Mouse (Mus musculus) hindbrain, embryonic 16.5 days (tissue): Measurements from ENCODE around the gene Cmtm4. TPM values are rescaled to one million over a fixed set of nuclear protein-coding genes. Genes with fewer than 3 reads are reported as not detected.

Experiments used
- ATAC-seq: fragments of 200-750 bp; cut with Nextera tagmentation; 2 replicates; pipeline ENCODE4 v1.8.0; 2017; ENCODE audit warnings: moderate TSS enrichment, moderate library complexity
- H3K27ac ChIP-seq: fragments of 300-500 bp; sonication (generic); 2 replicates; pipeline ENCODE4 v1.5.1; 2014; ENCODE audit warnings: low read depth, mild to moderate bottlenecking, control low read depth, low read length, moderate library complexity
- H3K27me3 ChIP-seq: fragments of 300-500 bp; sonication (generic); replicated peaks from 2 replicates; pipeline ENCODE4 v1.6.1; 2014; ENCODE audit warnings: low read length; ENCODE audit not compliant: control insufficient read depth, insufficient read depth
- H3K36me3 ChIP-seq: fragments of 300-500 bp; sonication (generic); 2 replicates; pipeline ENCODE4 v1.6.1; 2014; ENCODE audit warnings: mild to moderate bottlenecking, low read length, moderate library complexity, mixed read lengths; ENCODE audit not compliant: control insufficient read depth, insufficient read depth
- H3K4me1 ChIP-seq: fragments of 300-500 bp; sonication (generic); 2 replicates; pipeline ENCODE4 v1.6.1; 2014; ENCODE audit warnings: low read depth, low read length; ENCODE audit not compliant: control insufficient read depth, insufficient read depth
- H3K4me2 ChIP-seq: fragments of 300-500 bp; sonication (generic); 2 replicates; pipeline ENCODE4 v1.6.1; 2014; ENCODE audit warnings: mild to moderate bottlenecking, low read length, control low read depth, moderate library complexity
- H3K4me3 ChIP-seq: fragments of 300-500 bp; sonication (generic); 2 replicates; pipeline ENCODE4 v1.5.1; 2014; ENCODE audit warnings: mild to moderate bottlenecking, low read length, control low read depth, moderate library complexity
- H3K9ac ChIP-seq: fragments of 300-500 bp; sonication (generic); 2 replicates; pipeline ENCODE4 v1.6.1; 2014; ENCODE audit warnings: low read depth, mild to moderate bottlenecking, control low read depth, low read length, moderate library complexity
- H3K9me3 ChIP-seq: fragments of 300-500 bp; sonication (generic); 2 replicates; pipeline ENCODE4 v1.6.1; 2014; ENCODE audit warnings: mild to moderate bottlenecking, low read length, moderate library complexity; ENCODE audit not compliant: control insufficient read depth
- WGBS: fragments of 180-500 bp; shearing (Covaris S2); extraction: QIAGEN DNeasy Blood & Tissue Kit; methylation state at CpG from one replicate; pipeline ENCODE4 v1.1.7; 2014; 5-methylcytosine and 5-hydroxymethylcytosine counted together
- polyA plus RNA-seq: library from polyadenylated mRNA; unstranded; fragments of >200 nt; fragmentation: Nextera tagmentation; extraction: Ambion mirVana; gene quantifications from 2 replicates; pipeline ENCODE4 v1.2.1, GENCODE M21; 2015

Gene Cmtm4
- 3.0 TPM in 2 replicates for polyA plus RNA-seq

DNA sequence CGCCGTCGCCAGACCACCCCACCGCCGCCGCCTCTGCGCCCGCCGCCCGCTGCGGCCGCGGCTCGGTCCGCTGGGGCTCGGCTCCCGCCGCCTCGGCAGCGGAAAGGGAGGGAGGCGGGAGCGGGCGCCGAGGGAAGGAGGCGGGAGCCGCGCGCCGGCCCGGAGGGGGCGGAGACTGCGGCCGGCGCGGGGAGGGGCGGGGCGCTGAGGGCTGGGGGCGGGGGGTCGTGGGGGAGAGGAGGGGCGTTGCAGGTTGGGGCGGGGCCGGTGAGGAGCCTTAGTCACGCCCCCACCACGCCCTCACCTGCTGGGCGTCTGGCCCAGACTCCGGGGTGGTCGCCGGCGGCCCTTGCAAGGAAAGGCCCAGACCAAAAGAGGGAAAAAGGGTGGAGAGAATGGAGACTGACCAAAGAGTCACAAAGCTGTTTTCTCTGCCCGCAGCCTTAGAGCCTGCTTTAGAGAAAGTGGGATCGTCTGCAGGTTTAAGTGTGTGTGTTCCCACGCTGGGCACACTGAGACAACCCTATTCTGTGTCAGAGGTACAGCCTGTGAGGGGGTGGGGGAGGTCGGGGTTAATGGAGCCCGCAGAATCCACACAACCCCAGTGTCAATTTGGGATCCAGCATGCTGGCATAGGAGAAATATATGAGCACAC is at the start of gene Cmtm4:
TSS of gene Cmtm4 (minus strand) at position 105 of the 655 bp plus-strand sequence.
- no peaks in the 10 kb centered on the region for H3K27me3 ChIP-seq
- no peaks in the 10 kb centered on the region for H3K36me3 ChIP-seq
- peak within 1 kb of the TSS; percentile 96 for H3K4me3 ChIP-seq
- 3% methylated on average over 30 of the region's 54 CpGs for WGBS
- H3K27ac ChIP-seq = peak within 1 kb of the TSS; percentile 86
- H3K9ac ChIP-seq = peak within 1 kb of the TSS; percentile 97
- peaks cover 3% of the 10 kb centered on the region; the same call in 1 of the 2 replicates for H3K9me3 ChIP-seq
- ATAC-seq = peak; percentile 79
- peak within 1 kb of the TSS; percentile 86 for H3K4me2 ChIP-seq
- peaks cover 14% of the 10 kb centered on the region for H3K4me1 ChIP-seq

DNA sequence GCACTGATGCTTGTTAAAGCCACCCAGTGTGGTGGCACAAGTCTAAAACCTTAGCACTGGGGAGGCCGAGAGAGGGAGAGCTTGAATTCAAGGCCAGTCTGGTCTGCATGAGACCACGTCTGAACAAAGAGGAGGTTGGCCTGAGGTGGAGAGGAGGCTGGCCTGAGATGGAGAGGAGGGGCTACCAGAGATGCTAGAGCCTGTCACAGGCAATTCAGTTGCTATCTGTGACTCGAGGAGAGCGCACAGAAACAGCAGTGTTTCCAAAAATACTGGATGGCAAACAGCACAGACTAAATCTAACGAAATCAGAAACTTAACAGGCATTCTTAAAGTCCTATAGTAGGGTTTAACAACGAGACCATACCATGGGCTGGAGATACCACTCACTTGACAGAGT is 49.6 kb upstream of the Cmtm4 start:
- Histone ChIP-seq H3K4me1 (peaks cover 13% of the 10 kb centered on the region), H3K27ac (no peak overlapping the region), H3K4me3 (no peak overlapping the region), H3K9me3 (no peaks in the 10 kb centered on the region), H3K9ac (no peak overlapping the region), H3K36me3 (no peaks in the 10 kb centered on the region), H3K27me3 (no peaks in the 10 kb centered on the region), H3K4me2 (no peak overlapping the region)
- 57% methylated on average over 6 of the region's 6 CpGs for WGBS
- no peak for ATAC-seq

DNA sequence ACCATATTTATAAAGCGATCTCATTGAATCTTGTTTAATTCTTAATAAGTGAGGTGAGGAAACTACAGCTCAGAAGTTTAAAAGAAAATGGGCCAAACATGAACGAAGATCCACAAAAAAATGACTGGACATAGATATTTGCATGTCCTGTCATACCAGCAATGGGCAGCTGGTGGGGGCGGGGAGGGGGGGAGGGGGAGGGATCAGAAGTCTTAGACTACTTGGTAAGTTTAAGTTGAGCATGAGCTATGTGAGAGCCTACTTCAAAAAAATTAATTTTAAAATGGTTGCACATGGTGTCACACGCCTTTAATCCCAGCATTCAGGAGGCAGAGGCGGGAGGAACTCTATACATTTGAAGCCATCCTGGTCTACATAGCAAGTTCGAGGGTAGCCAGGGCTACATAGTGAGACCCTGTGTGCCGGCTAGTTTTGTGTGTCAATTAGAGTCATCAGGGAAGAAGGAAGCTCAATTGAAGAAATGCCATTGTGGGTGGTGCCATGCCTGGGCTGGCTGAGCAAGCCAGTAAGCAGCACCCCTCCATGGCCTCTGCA is 47.6 kb upstream of the Cmtm4 start:
- H3K27ac ChIP-seq = no peak overlapping the region

DNA sequence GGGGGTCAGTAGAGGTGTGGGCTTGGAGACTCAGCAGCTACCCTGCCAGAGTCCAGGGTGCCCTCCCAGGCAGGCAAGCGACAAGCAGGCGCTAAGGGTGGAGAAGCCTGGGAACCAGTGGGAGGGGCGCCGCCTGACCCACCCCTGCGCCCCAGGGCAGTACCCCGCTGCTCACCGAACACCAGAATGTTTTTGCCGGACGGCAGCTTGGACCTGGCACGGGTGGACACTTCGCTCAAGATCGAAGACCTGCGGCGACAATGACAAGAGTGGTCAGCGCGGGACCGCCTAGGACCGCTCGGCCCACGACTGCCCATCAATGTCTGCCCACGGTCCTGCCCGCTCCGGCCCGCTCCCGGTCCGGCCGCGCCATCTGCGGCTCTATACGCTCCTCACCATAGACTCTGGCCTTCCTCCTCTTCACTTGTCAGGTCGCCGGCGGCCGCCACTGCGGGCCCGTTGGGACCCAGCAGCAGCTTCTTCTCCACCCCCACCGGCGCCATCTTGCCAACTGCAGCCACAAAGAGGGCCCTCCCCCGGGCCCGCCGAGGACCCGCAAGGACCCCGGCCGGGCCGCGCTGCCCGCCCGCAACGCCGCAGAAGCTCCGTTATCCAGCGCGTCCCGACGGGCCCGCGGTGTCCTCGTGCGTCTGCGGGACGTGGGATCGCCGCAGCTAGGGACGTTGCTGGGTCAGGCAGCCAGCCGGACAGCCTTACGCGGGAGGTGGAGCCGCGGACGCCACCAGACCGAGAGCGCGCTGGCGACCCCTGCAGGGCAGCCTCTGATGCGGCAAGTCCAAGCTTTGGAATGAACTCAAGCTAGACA is 46.9 kb upstream of the Cmtm4 start, which contains the start of gene Dync1li2:
TSS of gene Dync1li2 (minus strand) at position 749 of the 826 bp plus-strand sequence.
- H3K27me3 ChIP-seq = no peaks in the 10 kb centered on the region
- peak within 1 kb of the TSS; percentile 85 for H3K4me3 ChIP-seq
- peak within 1 kb of the TSS; percentile 81 for H3K4me2 ChIP-seq
- H3K4me1 ChIP-seq = peaks cover 13% of the 10 kb centered on the region
- H3K36me3 ChIP-seq = peaks cover 15% of the 10 kb centered on the region
- peak within 1 kb of the TSS; percentile 98 for H3K9ac ChIP-seq
- peak; percentile 92 for ATAC-seq
- H3K27ac ChIP-seq = peak within 1 kb of the TSS; percentile 89
- H3K9me3 ChIP-seq = no peaks in the 10 kb centered on the region
- WGBS = under 1% methylated on average over 57 of the region's 75 CpGs

More for the DNA sequence above, 47.6 kb upstream of the Cmtm4 start:
- no peaks in the 10 kb centered on the region for H3K9me3 ChIP-seq
- peak overlapping the region; percentile 18 for H3K4me2 ChIP-seq
- H3K27me3 ChIP-seq = no peaks in the 10 kb centered on the region
- H3K9ac ChIP-seq = no peak overlapping the region
- peaks cover 13% of the 10 kb centered on the region for H3K4me1 ChIP-seq
- H3K4me3 ChIP-seq = peak overlapping the region; percentile 85
- 67% methylated on average over 7 of the region's 7 CpGs for WGBS
- H3K36me3 ChIP-seq = peaks cover 11% of the 10 kb centered on the region
- ATAC-seq = peak; percentile 35; the same call in 1 of the 2 replicates

DNA sequence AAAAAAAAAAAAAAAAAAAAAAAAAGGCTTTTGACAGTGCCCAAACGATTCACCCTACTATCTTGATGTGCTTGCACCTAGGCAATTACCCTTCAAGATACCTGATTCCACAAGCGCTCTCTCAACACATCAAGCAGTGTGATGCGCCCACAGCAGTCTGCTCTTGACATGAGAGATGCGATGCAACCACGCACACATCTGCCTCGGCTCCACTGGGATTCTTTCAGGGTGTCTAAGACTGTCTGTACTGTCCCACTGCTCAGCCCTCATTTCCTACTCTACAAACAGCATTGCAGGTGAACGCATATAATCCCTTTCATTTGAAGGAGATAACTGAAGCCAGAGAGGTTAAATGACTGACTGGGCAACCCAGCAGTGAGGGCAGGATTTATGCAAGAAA is 46.0 kb upstream of the Cmtm4 start:
- no peaks in the 10 kb centered on the region for H3K9me3 ChIP-seq
- H3K4me1 ChIP-seq = peaks cover 13% of the 10 kb centered on the region
- WGBS = 44% methylated on average over 7 of the region's 7 CpGs
- H3K27ac ChIP-seq = no peak overlapping the region
- peak overlapping the region; percentile 85 for H3K4me3 ChIP-seq
- H3K4me2 ChIP-seq = peak overlapping the region; percentile 81
- peaks cover 23% of the 10 kb centered on the region for H3K36me3 ChIP-seq
- peak overlapping the region; percentile 98 for H3K9ac ChIP-seq
- no peaks in the 10 kb centered on the region for H3K27me3 ChIP-seq
- ATAC-seq = no peak

DNA sequence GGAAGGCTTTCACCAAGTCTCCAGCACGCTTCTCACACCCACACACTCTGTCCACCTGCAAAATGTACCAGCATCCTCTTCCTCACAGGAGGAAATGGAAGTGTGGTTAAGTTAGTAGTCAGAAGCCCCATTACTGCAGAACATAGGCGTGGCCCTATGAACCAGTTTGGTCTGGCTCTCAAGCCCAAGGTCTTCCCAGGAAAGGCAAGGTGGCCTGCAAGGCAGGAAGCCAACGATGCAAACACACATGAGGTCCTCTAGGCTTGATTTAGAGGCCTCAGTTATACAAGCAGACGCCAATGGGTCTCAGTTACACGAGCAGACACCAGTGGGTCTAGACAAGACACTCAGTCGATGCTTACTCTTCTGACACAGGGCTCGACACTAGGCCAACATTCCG is 43.9 kb upstream of the Cmtm4 start:
- Histone ChIP-seq H3K4me3 (no peak overlapping the region), H3K9ac (no peak overlapping the region), H3K27me3 (no peaks in the 10 kb centered on the region), H3K36me3 (peaks cover 31% of the 10 kb centered on the region), H3K27ac (no peak overlapping the region), H3K4me2 (no peak overlapping the region), H3K4me1 (peaks cover 21% of the 10 kb centered on the region), H3K9me3 (no peaks in the 10 kb centered on the region)
- 96% methylated on average over 8 of the region's 8 CpGs for WGBS
- no peak for ATAC-seq

DNA sequence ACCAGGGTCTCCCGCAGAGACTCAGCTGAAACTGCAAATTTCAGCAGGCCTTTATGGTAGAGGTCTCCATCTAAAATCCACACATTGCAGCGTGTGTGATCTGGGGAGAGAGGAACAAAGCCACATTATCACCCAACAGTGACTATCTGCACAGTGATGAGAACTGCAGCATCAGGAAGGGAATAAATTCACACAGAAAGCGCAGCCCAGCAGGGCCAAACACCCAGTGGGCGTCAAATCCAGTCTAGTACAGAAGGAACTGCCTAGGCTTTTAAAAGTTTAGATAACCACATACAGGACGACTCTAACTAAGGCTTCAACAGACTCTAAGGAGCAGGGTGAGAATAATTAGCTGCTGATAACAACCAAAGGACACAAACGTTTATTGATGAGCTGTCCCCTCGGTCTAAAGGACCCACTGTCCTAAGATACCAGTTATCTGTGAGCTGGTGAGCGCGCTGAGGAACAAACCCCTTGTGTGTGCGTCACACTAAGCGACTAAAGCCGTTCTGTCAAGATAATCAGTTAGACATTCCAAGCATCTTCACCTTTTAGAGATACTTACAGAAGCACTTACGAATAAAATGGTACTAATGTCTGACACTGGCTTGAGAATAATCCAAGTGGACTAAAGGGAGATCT is 42.0 kb upstream of the Cmtm4 start:
- H3K4me1 ChIP-seq = peaks cover 24% of the 10 kb centered on the region
- H3K9me3 ChIP-seq = no peaks in the 10 kb centered on the region
- H3K4me3 ChIP-seq = no peak overlapping the region
- no peak overlapping the region for H3K9ac ChIP-seq
- no peaks in the 10 kb centered on the region for H3K27me3 ChIP-seq
- WGBS = 90% methylated on average over 13 of the region's 13 CpGs
- no peak overlapping the region for H3K27ac ChIP-seq
- ATAC-seq = no peak
- H3K4me2 ChIP-seq = no peak overlapping the region
- H3K36me3 ChIP-seq = peaks cover 38% of the 10 kb centered on the region

DNA sequence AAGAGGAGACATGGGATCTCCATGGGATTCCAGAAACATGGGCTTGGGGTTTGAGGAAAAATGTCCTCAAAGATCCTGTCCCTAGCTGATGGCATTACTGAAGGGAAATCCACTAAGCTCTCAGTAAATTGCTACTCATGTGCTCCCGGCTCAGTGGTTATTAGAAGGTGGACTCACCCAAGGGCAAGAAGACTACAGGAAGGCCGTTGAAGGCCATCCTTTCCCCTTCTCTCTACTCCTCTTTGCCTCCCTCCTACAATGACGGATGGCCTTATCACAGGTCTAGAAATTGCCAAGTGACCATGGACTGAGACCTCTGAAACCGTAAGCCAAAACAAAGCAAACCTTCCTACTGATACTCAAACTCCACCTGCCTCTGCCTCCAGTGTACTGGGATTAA is 41.0 kb upstream of the Cmtm4 start:
- no peak overlapping the region for H3K4me3 ChIP-seq
- H3K9me3 ChIP-seq = no peaks in the 10 kb centered on the region; the same call in 1 of the 2 replicates
- H3K36me3 ChIP-seq = peaks cover 45% of the 10 kb centered on the region
- no peak for ATAC-seq
- peaks cover 21% of the 10 kb centered on the region for H3K4me1 ChIP-seq
- 0 out of 2 replicates have a peak overlapping the region, but pooled peaks have one; percentile 30 for H3K9ac ChIP-seq
- no peaks in the 10 kb centered on the region for H3K27me3 ChIP-seq
- WGBS = 94% methylated on average over 4 of the region's 4 CpGs
- peak overlapping the region; percentile 62 for H3K27ac ChIP-seq
- no peak overlapping the region for H3K4me2 ChIP-seq
